Mouse (Mus musculus) MEL-GATA-1-ER (cell line): ENCODE measurements around the gene Cntnap2.

ENCODE experiments used
- DNase-seq: peaks from one replicate; pipeline ENCODE4 v3.0.0-alpha.2; 2012; ENCODE audit warnings: low read depth; ENCODE audit errors: extremely low read depth

Gene Cntnap2

GRCm38 (mm10) chr6:45327952-45328485 lies 268.9 kb downstream of the Cntnap2 start:
- DNase-seq, result no peak

GRCm38 (mm10) chr6:45345396-45345795 lies 286.2 kb downstream of the Cntnap2 start:
- DNase-seq, result no peak

- no peak for DNase-seq
Measured at GRCm38 (mm10) chr6:45345953-45346352, 286.8 kb downstream of the Cntnap2 start.

GRCm38 (mm10) chr6:45366442-45366841 lies 307.3 kb downstream of the Cntnap2 start:
- DNase-seq, result no peak

- no peak for DNase-seq
Measured at GRCm38 (mm10) chr6:45381126-45381525, 322.0 kb downstream of the Cntnap2 start.

GRCm38 (mm10) chr6:45389034-45389433 lies 329.9 kb downstream of the Cntnap2 start:
- DNase-seq, result no peak

GRCm38 (mm10) chr6:45413629-45414028 lies 354.5 kb downstream of the Cntnap2 start:
- no peak for DNase-seq

- no peak for DNase-seq
Measured at GRCm38 (mm10) chr6:45455424-45455823, 396.3 kb downstream of the Cntnap2 start.

GRCm38 (mm10) chr6:45518221-45518620 lies 459.1 kb downstream of the Cntnap2 start:
- no peak for DNase-seq

GRCm38 (mm10) chr6:45536999-45537398 lies 477.8 kb downstream of the Cntnap2 start:
- DNase-seq, result no peak

- DNase-seq, result no peak
Measured at GRCm38 (mm10) chr6:45544319-45544875, 485.2 kb downstream of the Cntnap2 start.

- no peak for DNase-seq
Measured at GRCm38 (mm10) chr6:45559724-45560123, 500.6 kb downstream of the Cntnap2 start.

GRCm38 (mm10) chr6:45584467-45585094 lies 525.4 kb downstream of the Cntnap2 start:
- no peak for DNase-seq

GRCm38 (mm10) chr6:45589084-45589483 lies 529.9 kb downstream of the Cntnap2 start:
- no peak for DNase-seq

GRCm38 (mm10) chr6:45647017-45647416 lies 587.9 kb downstream of the Cntnap2 start:
- DNase-seq, result no peak

GRCm38 (mm10) chr6:45648419-45648818 lies 589.3 kb downstream of the Cntnap2 start:
- DNase-seq, result no peak

- DNase-seq, result no peak
Measured at GRCm38 (mm10) chr6:45700287-45700686, 641.1 kb downstream of the Cntnap2 start.

GRCm38 (mm10) chr6:45791612-45792011 lies 732.5 kb downstream of the Cntnap2 start:
- DNase-seq, result no peak

- DNase-seq, result no peak
Measured at GRCm38 (mm10) chr6:45841626-45842341, 782.6 kb downstream of the Cntnap2 start.

GRCm38 (mm10) chr6:45843736-45844135 lies 784.6 kb downstream of the Cntnap2 start:
- no peak for DNase-seq

- no peak for DNase-seq
Measured at GRCm38 (mm10) chr6:45871409-45871992, 812.3 kb downstream of the Cntnap2 start.

GRCm38 (mm10) chr6:45885486-45885885 lies 826.3 kb downstream of the Cntnap2 start:
- DNase-seq, result no peak
